Mouse (Mus musculus) retina, embryonic 14.5 days (tissue): Measurements from ENCODE around the gene Gpbp1.

Experiments used
- DNase-seq: peaks from one replicate; pipeline ENCODE4 v3.0.0-alpha.2; 2015; ENCODE audit warnings: low spot score

The Gpbp1 gene

GRCm38 (mm10) chr13:111489802-111490723 is at the start of gene Gpbp1:
Gene Gpbp1, minus strand, starts transcription at chr13:111490111.
- peak; percentile 99 for DNase-seq

GRCm38 (mm10) chr13:111537718-111538117 is 47.8 kb upstream of the Gpbp1 start:
- DNase-seq = no peak

GRCm38 (mm10) chr13:111536207-111536887 is 46.4 kb upstream of the Gpbp1 start:
- DNase-seq = no peak

GRCm38 (mm10) chr13:111534131-111534530 is 44.2 kb upstream of the Gpbp1 start:
- DNase-seq = peak; percentile 37

GRCm38 (mm10) chr13:111532178-111532948 is 42.5 kb upstream of the Gpbp1 start:
- DNase-seq = no peak

GRCm38 (mm10) chr13:111531701-111532100 is 41.8 kb upstream of the Gpbp1 start:
- no peak for DNase-seq

- DNase-seq = no peak
These were observed 34.4 kb upstream of the Gpbp1 start for GRCm38 (mm10) chr13:111524277-111524676.

- no peak for DNase-seq
These were observed 32.4 kb upstream of the Gpbp1 start for GRCm38 (mm10) chr13:111522336-111522735.

GRCm38 (mm10) chr13:111520456-111520855 is 30.5 kb upstream of the Gpbp1 start:
- no peak for DNase-seq

- DNase-seq = no peak
These were observed 28.4 kb upstream of the Gpbp1 start for GRCm38 (mm10) chr13:111518332-111518731.

- DNase-seq = no peak
These were observed 26.7 kb upstream of the Gpbp1 start for GRCm38 (mm10) chr13:111516385-111517150.

GRCm38 (mm10) chr13:111509385-111509784 is 19.5 kb upstream of the Gpbp1 start:
- DNase-seq = peak; percentile 51

- no peak for DNase-seq
These were observed 18.7 kb upstream of the Gpbp1 start for GRCm38 (mm10) chr13:111508645-111509044.

GRCm38 (mm10) chr13:111494330-111495029 is 4.6 kb upstream of the Gpbp1 start:
- DNase-seq = peak; percentile 22

- DNase-seq = peak; percentile 21
These were observed 1.3 kb upstream of the Gpbp1 start for GRCm38 (mm10) chr13:111491046-111491756.

GRCm38 (mm10) chr13:111489502-111489801 is 459 bp downstream of the Gpbp1 start:
- no peak for DNase-seq

GRCm38 (mm10) chr13:111488651-111489501 is 1.0 kb downstream of the Gpbp1 start:
- DNase-seq = peak; percentile 35

GRCm38 (mm10) chr13:111477695-111478094 is 12.2 kb downstream of the Gpbp1 start:
- no peak for DNase-seq

GRCm38 (mm10) chr13:111470562-111471237 is 19.2 kb downstream of the Gpbp1 start:
- no peak for DNase-seq
